In the genomic region with DNA sequence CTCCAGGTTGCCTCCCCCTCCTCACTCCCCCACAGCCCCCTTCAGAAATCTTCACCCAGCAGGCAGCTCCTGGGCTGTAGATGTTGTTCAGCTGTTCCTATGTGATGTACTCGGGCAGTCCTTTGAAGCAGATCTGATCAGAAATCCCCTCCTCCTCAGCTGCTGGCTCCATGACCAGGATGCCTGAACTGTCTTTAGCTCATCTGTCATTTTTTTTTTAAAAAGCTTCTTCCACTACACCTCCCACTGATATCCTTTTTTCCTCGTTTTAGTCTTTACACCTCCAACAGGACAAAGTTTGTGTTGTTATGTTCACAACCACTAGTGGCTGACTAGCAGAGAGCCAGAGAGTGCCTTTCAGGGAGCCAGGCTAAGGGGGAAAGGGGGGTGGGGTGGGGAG, we compare ENCODE assay signal across 7 mouse cellular contexts.
DNase-seq lines count a peak whose midpoint lies in the region; ATAC-seq and TF ChIP-seq lines count a peak whose summit lies in the region.

No protein-coding gene starts in this region.

- no peak for ATAC-seq in lung, embryonic 15.5 days (ENCODE audit: borderline replicate concordance, extremely low read depth, low FRiP score, low TSS enrichment)
- ATAC-seq in forebrain, embryonic 16.5 days = no peak
- ATAC-seq in limb, embryonic 14.5 days (ENCODE audit: low FRiP score, low read depth) = no peak
- ATAC-seq in stomach, embryonic 15.5 days (ENCODE audit: insufficient read depth, low FRiP score, low read depth) = no peak

- no peak for TF ChIP-seq POLR2A in limb, embryonic 14.5 days (IDR thresholded peaks at IDR 0.05; ENCODE audit: borderline replicate concordance, extremely low read depth, insufficient read depth, insufficient read length)

- H3K4me3 ChIP-seq in lung, embryonic 15.5 days = peak overlapping the region; percentile 88
- peak overlapping the region; percentile 75 for H3K4me3 ChIP-seq in forebrain, embryonic 16.5 days (replicated peaks; ENCODE audit: low read length)
- H3K4me3 ChIP-seq in limb, embryonic 14.5 days (replicated peaks; ENCODE audit: low read length) = peak overlapping the region; percentile 75
- H3K4me3 ChIP-seq in stomach, embryonic 15.5 days (replicated peaks) = peak overlapping the region; percentile 70

- peaks cover 27% of the 10 kb centered on the region for H3K4me1 ChIP-seq in lung, embryonic 15.5 days
- peaks cover 22% of the 10 kb centered on the region for H3K4me1 ChIP-seq in forebrain, embryonic 16.5 days (replicated peaks; ENCODE audit: control insufficient read depth, insufficient read depth, low read length)
- H3K4me1 ChIP-seq in limb, embryonic 14.5 days (ENCODE audit: control insufficient read depth, insufficient read depth, low read length) = peaks cover 17% of the 10 kb centered on the region
- H3K4me1 ChIP-seq in stomach, embryonic 15.5 days = 0 out of 2 replicates have a peak, but pooled peaks cover 5% of the 10 kb centered on the region

- no peak for DNase-seq in lung, adult 18-20 months
- no peak for DNase-seq in limb, embryonic 14.5 days (ENCODE audit: low spot score)
- no peak for DNase-seq in layer of hippocampus, adult 9-10 months (ENCODE audit: low spot score)
- no peak for DNase-seq in urinary bladder, postnatal 4 days (ENCODE audit: low spot score in 2 of 2)

- H3K36me3 ChIP-seq in lung, embryonic 15.5 days = no peaks in the 10 kb centered on the region
- H3K36me3 ChIP-seq in forebrain, embryonic 16.5 days (ENCODE audit: control insufficient read depth, insufficient read depth) = no peaks in the 10 kb centered on the region
- peaks cover 4% of the 10 kb centered on the region; the same call in 1 of the 2 replicates for H3K36me3 ChIP-seq in limb, embryonic 14.5 days (ENCODE audit: control insufficient read depth, insufficient read depth, low read length)
- H3K36me3 ChIP-seq in stomach, embryonic 15.5 days = no peaks in the 10 kb centered on the region

- H3K27me3 ChIP-seq in lung, embryonic 15.5 days = peaks cover 20% of the 10 kb centered on the region
- H3K27me3 ChIP-seq in forebrain, embryonic 16.5 days (replicated peaks; ENCODE audit: control insufficient read depth, insufficient read depth, low read length) = peaks cover 10% of the 10 kb centered on the region
- peaks cover 15% of the 10 kb centered on the region; the same call in 1 of the 2 replicates for H3K27me3 ChIP-seq in limb, embryonic 14.5 days (ENCODE audit: control insufficient read depth, insufficient read depth, low read length)
- peaks cover 14% of the 10 kb centered on the region; the same call in 1 of the 2 replicates for H3K27me3 ChIP-seq in stomach, embryonic 15.5 days (replicated peaks)

- WGBS in lung, embryonic 15.5 days = 0% methylated on average over 2 of the region's 2 CpGs
- WGBS in forebrain, embryonic 16.5 days = 0% methylated on average over 2 of the region's 2 CpGs
- WGBS in limb, embryonic 14.5 days = 1% methylated on average over 2 of the region's 2 CpGs
- 6% methylated on average over 2 of the region's 2 CpGs for WGBS in stomach, embryonic 15.5 days

- no peaks in the 10 kb centered on the region for H3K9me3 ChIP-seq in lung, embryonic 15.5 days
- H3K9me3 ChIP-seq in forebrain, embryonic 16.5 days (ENCODE audit: control insufficient read depth, low read length) = no peaks in the 10 kb centered on the region
- H3K9me3 ChIP-seq in limb, embryonic 14.5 days (ENCODE audit: control insufficient read depth, low read length) = no peaks in the 10 kb centered on the region
- no peaks in the 10 kb centered on the region for H3K9me3 ChIP-seq in stomach, embryonic 15.5 days

- H3K27ac ChIP-seq in lung, embryonic 15.5 days = no peak overlapping the region
- peak overlapping the region; percentile 99 for H3K27ac ChIP-seq in forebrain, embryonic 16.5 days (ENCODE audit: low read length)
- H3K27ac ChIP-seq in limb, embryonic 14.5 days (replicated peaks; ENCODE audit: low read depth, low read length) = no peak overlapping the region
- H3K27ac ChIP-seq in stomach, embryonic 15.5 days = peak overlapping the region; percentile 91; the same call in 1 of the 2 replicates

- no peak overlapping the region; the same call in 1 of the 2 replicates for H3K9ac ChIP-seq in lung, embryonic 15.5 days
- H3K9ac ChIP-seq in forebrain, embryonic 16.5 days (replicated peaks; ENCODE audit: low read depth, low read length) = peak overlapping the region; percentile 92; the same call in 1 of the 2 replicates
- peak overlapping the region; percentile 89; the same call in 1 of the 2 replicates for H3K9ac ChIP-seq in limb, embryonic 14.5 days (ENCODE audit: low read depth, low read length, severe bottlenecking)
- H3K9ac ChIP-seq in stomach, embryonic 15.5 days = no peak overlapping the region

- H3K4me2 ChIP-seq in lung, embryonic 15.5 days = peak overlapping the region; percentile 97
- H3K4me2 ChIP-seq in forebrain, embryonic 16.5 days (ENCODE audit: low read length) = peak overlapping the region; percentile 59
- H3K4me2 ChIP-seq in limb, embryonic 14.5 days (replicated peaks; ENCODE audit: low read depth, low read length, severe bottlenecking) = peak overlapping the region; percentile 94
- H3K4me2 ChIP-seq in stomach, embryonic 15.5 days = peak overlapping the region; percentile 94

Comparison
In these comparisons a context has a peak if more than half of its experiments do, and no peak if none do; other contexts are left out.
1. H3K27ac ChIP-seq: peak in forebrain, embryonic 16.5 days (single experiment) and stomach, embryonic 15.5 days (single experiment); none in lung, embryonic 15.5 days (single experiment) and limb, embryonic 14.5 days (single experiment).
2. H3K9ac ChIP-seq: peak in forebrain, embryonic 16.5 days (single experiment) and limb, embryonic 14.5 days (single experiment); none in lung, embryonic 15.5 days (single experiment) and stomach, embryonic 15.5 days (single experiment).
3. Peak in every context shown above with its lines, with median percentiles within 50 percentile points of each other: H3K4me2 ChIP-seq and H3K4me3 ChIP-seq.